Mouse (Mus musculus) limb, embryonic 14.5 days (tissue): ENCODE measurements at regions not wholly inside any gene's neighbourhood (a gene's known extent, or its start where the extent isn't known, plus 50 kb on each side); places are given as distances from the start of the nearest gene placed in this dataset.

ENCODE experiments used
- ATAC-seq: fragments of 200-750 bp; cut with Nextera tagmentation; 2 replicates; pipeline ENCODE4 v1.8.0; 2017; ENCODE audit warnings: low read depth, moderate number of reproducible peaks, moderate TSS enrichment; ENCODE audit not compliant: low FRiP score
- DNase-seq: peaks from one replicate; pipeline ENCODE4 v3.0.0-alpha.2; 2015; ENCODE audit warnings: low spot score
- H3K27ac ChIP-seq: fragments of 300-500 bp; sonication (generic); replicated peaks from 2 replicates; pipeline ENCODE4 v1.5.1; 2014; ENCODE audit warnings: low read depth, mild to moderate bottlenecking, low read length, moderate library complexity, mixed read lengths
- H3K27me3 ChIP-seq: fragments of 300-500 bp; sonication (generic); 2 replicates; pipeline ENCODE4 v1.6.1; 2014; ENCODE audit warnings: low read length, mixed read lengths; ENCODE audit not compliant: control insufficient read depth, insufficient read depth
- H3K36me3 ChIP-seq: fragments of 300-500 bp; sonication (generic); 2 replicates; pipeline ENCODE4 v1.6.1; 2014; ENCODE audit warnings: mild to moderate bottlenecking, low read length, moderate library complexity, mixed read lengths; ENCODE audit not compliant: control insufficient read depth, insufficient read depth
- H3K4me1 ChIP-seq: fragments of 300-500 bp; sonication (generic); 2 replicates; pipeline ENCODE4 v1.6.1; 2014; ENCODE audit warnings: antibody characterized with exemption, low read length, mixed read lengths; ENCODE audit not compliant: control insufficient read depth, insufficient read depth
- H3K4me2 ChIP-seq: fragments of 300-500 bp; sonication (generic); replicated peaks from 2 replicates; pipeline ENCODE4 v1.6.1; 2014; ENCODE audit warnings: low read depth, mild to moderate bottlenecking, low read length, moderate library complexity; ENCODE audit not compliant: severe bottlenecking
- H3K4me3 ChIP-seq: fragments of 300-500 bp; sonication (generic); replicated peaks from 2 replicates; pipeline ENCODE4 v1.5.1; 2014; ENCODE audit warnings: low read length
- H3K9ac ChIP-seq: fragments of 300-500 bp; sonication (generic); 2 replicates; pipeline ENCODE4 v1.6.1; 2014; ENCODE audit warnings: mild to moderate bottlenecking, low read depth, low read length, moderate library complexity; ENCODE audit not compliant: severe bottlenecking
- H3K9me3 ChIP-seq: fragments of 300-500 bp; sonication (generic); 2 replicates; pipeline ENCODE4 v1.6.1; 2016; ENCODE audit warnings: low read length; ENCODE audit not compliant: control insufficient read depth
- POLR2A ChIP-seq: fragments of 200-500 bp; IDR thresholded peaks from 2 replicates; pipeline ENCODE4 v1.8.0; 2012; ENCODE audit warnings: inconsistent platforms, mild to moderate bottlenecking, moderate library complexity, borderline replicate concordance; ENCODE audit not compliant: insufficient read depth, insufficient read length; ENCODE audit errors: extremely low read depth
- WGBS: fragments of 180-500 bp; shearing (Covaris S2); extraction: QIAGEN DNeasy Blood & Tissue Kit; methylation state at CpG from one replicate; pipeline ENCODE4 v1.1.7; 2014; 5-methylcytosine and 5-hydroxymethylcytosine counted together

- DNase-seq (no peak), ATAC-seq (no peak)
- TF ChIP-seq POLR2A: no peak
- Histone ChIP-seq H3K4me3 (no peak overlapping the region), H3K9ac (no peak overlapping the region), H3K27me3 (no peaks in the 10 kb centered on the region), H3K9me3 (0 out of 2 replicates have a peak, but pooled peaks cover 4% of the 10 kb centered on the region), H3K4me1 (no peaks in the 10 kb centered on the region), H3K4me2 (no peak overlapping the region), H3K27ac (no peak overlapping the region), H3K36me3 (no peaks in the 10 kb centered on the region)
- 90% methylated on average over 7 of the region's 7 CpGs for WGBS
These were observed 70.6 kb downstream of the Npy start for GRCm38 (mm10) chr6:49893113-49893512.

GRCm38 (mm10) chr6:49899146-49899545 lies 76.6 kb downstream of the Npy start:
- TF ChIP-seq POLR2A: no peak
- peaks cover 2% of the 10 kb centered on the region; the same call in 1 of the 2 replicates for H3K4me1 ChIP-seq
- H3K4me2 ChIP-seq: no peak overlapping the region
- H3K27ac ChIP-seq: no peak overlapping the region
- no peaks in the 10 kb centered on the region for H3K27me3 ChIP-seq
- H3K4me3 ChIP-seq: no peak overlapping the region
- no peak overlapping the region for H3K9ac ChIP-seq
- ATAC-seq (no peak), DNase-seq (no peak)
- 0 out of 2 replicates have a peak, but pooled peaks cover 4% of the 10 kb centered on the region for H3K9me3 ChIP-seq
- 94% methylated on average over 3 of the region's 3 CpGs for WGBS
- no peaks in the 10 kb centered on the region for H3K36me3 ChIP-seq

GRCm38 (mm10) chr6:49901512-49901911 lies 79.0 kb downstream of the Npy start:
- H3K9me3 ChIP-seq: no peaks in the 10 kb centered on the region
- no peak overlapping the region for H3K27ac ChIP-seq
- no peak overlapping the region for H3K9ac ChIP-seq

GRCm38 (mm10) chr6:49904001-49904400 lies 81.5 kb downstream of the Npy start:
- H3K9me3 ChIP-seq: no peaks in the 10 kb centered on the region
- ATAC-seq (peak; percentile 92), DNase-seq (peak; percentile 83)
- no peak overlapping the region for H3K27ac ChIP-seq
- H3K4me1 ChIP-seq: peaks cover 6% of the 10 kb centered on the region; the same call in 1 of the 2 replicates
- 18% methylated on average over 6 of the region's 6 CpGs for WGBS
- H3K4me2 ChIP-seq: no peak overlapping the region
- no peak for TF ChIP-seq POLR2A
- no peaks in the 10 kb centered on the region for H3K36me3 ChIP-seq
- H3K4me3 ChIP-seq: no peak overlapping the region
- no peaks in the 10 kb centered on the region for H3K27me3 ChIP-seq
- H3K9ac ChIP-seq: no peak overlapping the region

More at GRCm38 (mm10) chr6:49901512-49901911, 79.0 kb downstream of the Npy start:
- no peaks in the 10 kb centered on the region for H3K36me3 ChIP-seq
- no peak for TF ChIP-seq POLR2A
- peaks cover 6% of the 10 kb centered on the region; the same call in 1 of the 2 replicates for H3K4me1 ChIP-seq
- DNase-seq: no peak
- H3K4me3 ChIP-seq: no peak overlapping the region
- H3K27me3 ChIP-seq: no peaks in the 10 kb centered on the region
- 71% methylated on average over 6 of the region's 6 CpGs for WGBS
- ATAC-seq: no peak
- H3K4me2 ChIP-seq: no peak overlapping the region

GRCm38 (mm10) chr6:49906456-49906855 lies 83.9 kb downstream of the Npy start:
- no peaks in the 10 kb centered on the region for H3K9me3 ChIP-seq
- H3K4me1 ChIP-seq: peaks cover 6% of the 10 kb centered on the region; the same call in 1 of the 2 replicates
- WGBS: 90% methylated on average over 2 of the region's 2 CpGs
- no peak overlapping the region for H3K9ac ChIP-seq
- H3K36me3 ChIP-seq: no peaks in the 10 kb centered on the region
- H3K4me2 ChIP-seq: no peak overlapping the region
- H3K27ac ChIP-seq: no peak overlapping the region
- DNase-seq: no peak
- TF ChIP-seq POLR2A: no peak
- ATAC-seq: no peak
- H3K4me3 ChIP-seq: no peak overlapping the region
- H3K27me3 ChIP-seq: no peaks in the 10 kb centered on the region
